Mouse (Mus musculus) stomach, postnatal 0 days (tissue): ENCODE results near the gene P4ha2.

Experiments
- CTCF ChIP-seq: IDR thresholded peaks from 2 replicates; pipeline ENCODE4 v1.5.1; 2016; ENCODE audit warnings: antibody characterized with exemption, low read depth, mild to moderate bottlenecking, moderate library complexity
- EP300 ChIP-seq: optimal IDR thresholded peaks from 2 replicates; pipeline ENCODE3; 2016; ENCODE audit warnings: antibody characterized with exemption

DNA sequence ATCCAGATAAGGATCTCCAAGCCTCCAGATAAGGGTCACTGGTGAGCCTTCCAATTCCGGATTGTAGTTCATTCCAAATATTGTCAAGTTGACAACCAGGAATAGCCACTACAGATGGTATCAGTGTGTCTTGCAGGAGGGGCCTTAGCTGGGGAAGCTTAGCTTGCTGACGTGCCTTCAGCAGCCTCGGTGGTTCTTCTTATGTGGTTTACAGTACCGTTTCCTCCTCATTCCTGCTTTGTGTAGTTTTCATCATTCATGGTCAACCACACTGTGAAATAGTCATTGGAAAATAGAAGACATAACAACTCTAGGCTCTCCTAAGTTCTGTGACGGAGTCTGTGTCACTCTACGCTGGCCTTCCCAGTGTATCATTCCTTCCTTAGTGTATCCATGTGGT, 5.1 kb downstream of the P4ha2 start:
- no peak for TF ChIP-seq CTCF
- no peak for TF ChIP-seq EP300
